Mouse (Mus musculus) liver, adult 2 months (tissue): Measurements from ENCODE around the gene Gm20908. TPM values are rescaled to one million over a fixed set of nuclear protein-coding genes. Genes with fewer than 3 reads are reported as not detected.
"Not testable (repeated sequence)": the region's sequence is repeated elsewhere in the genome, so short reads cannot be mapped to it uniquely, and the experiment has no call there.

Source experiments
- DNase-seq: peaks from one replicate; pipeline ENCODE4 v3.0.0-alpha.2; 2011; ENCODE audit warnings: low read depth, low spot score; ENCODE audit errors: extremely low read depth
- H3K27ac ChIP-seq: fragments of 200-500 bp; replicated peaks from 2 replicates; pipeline ENCODE4 v1.5.1; 2012; ENCODE audit warnings: low read depth, mild to moderate bottlenecking, control low read depth, inconsistent platforms, low read length; ENCODE audit not compliant: insufficient read depth
- H3K27me3 ChIP-seq: fragments of 200-500 bp; 2 replicates; pipeline ENCODE4 v1.6.1; 2012; ENCODE audit warnings: mild to moderate bottlenecking, moderate library complexity, low read length, inconsistent platforms; ENCODE audit not compliant: control insufficient read depth, insufficient read depth
- H3K36me3 ChIP-seq: fragments of 200-500 bp; 2 replicates; pipeline ENCODE4 v1.6.1; 2012; ENCODE audit warnings: low read length, inconsistent platforms; ENCODE audit not compliant: control insufficient read depth, insufficient read depth
- H3K4me1 ChIP-seq: fragments of 200-500 bp; 2 replicates; pipeline ENCODE4 v1.6.1; 2011; ENCODE audit warnings: low read length; ENCODE audit not compliant: control insufficient read depth, insufficient read depth
- H3K4me3 ChIP-seq: fragments of 200-500 bp; 2 replicates; pipeline ENCODE4 v1.5.1; 2011; ENCODE audit warnings: low read depth, mild to moderate bottlenecking, control low read depth, low read length, moderate library complexity; ENCODE audit not compliant: insufficient read depth
- H3K79me2 ChIP-seq: fragments of 200-500 bp; 2 replicates; pipeline ENCODE4 v1.6.1; 2012; ENCODE audit warnings: inconsistent platforms, mild to moderate bottlenecking, low read length, moderate library complexity; ENCODE audit not compliant: control insufficient read depth, insufficient read depth
- H3K9ac ChIP-seq: fragments of 200-500 bp; 2 replicates; pipeline ENCODE4 v1.6.1; 2012; ENCODE audit warnings: low read depth, mild to moderate bottlenecking, control low read depth, inconsistent platforms, low read length
- WGBS: fragments of 180-500 bp; shearing (Covaris S2); methylation state at CpG from one replicate; pipeline ENCODE4 v1.1.7; 2018; 5-methylcytosine and 5-hydroxymethylcytosine counted together
- polyA plus RNA-seq: library from polyadenylated mRNA; depleted of rRNA; stranded (reverse); fragments of >200 nt; gene quantifications from 2 replicates; pipeline ENCODE4 v1.2.3, GENCODE M21; 2012; rRNA removed
- total RNA-seq: library from RNA; depleted of rRNA; stranded (reverse); fragments of >200 nt; gene quantifications from 2 replicates; pipeline ENCODE4 v1.2.3, GENCODE M21; 2014; rRNA removed

The Gm20908 gene
- total RNA-seq: not detected in 2 replicates
- not detected in 2 replicates for polyA plus RNA-seq

DNA sequence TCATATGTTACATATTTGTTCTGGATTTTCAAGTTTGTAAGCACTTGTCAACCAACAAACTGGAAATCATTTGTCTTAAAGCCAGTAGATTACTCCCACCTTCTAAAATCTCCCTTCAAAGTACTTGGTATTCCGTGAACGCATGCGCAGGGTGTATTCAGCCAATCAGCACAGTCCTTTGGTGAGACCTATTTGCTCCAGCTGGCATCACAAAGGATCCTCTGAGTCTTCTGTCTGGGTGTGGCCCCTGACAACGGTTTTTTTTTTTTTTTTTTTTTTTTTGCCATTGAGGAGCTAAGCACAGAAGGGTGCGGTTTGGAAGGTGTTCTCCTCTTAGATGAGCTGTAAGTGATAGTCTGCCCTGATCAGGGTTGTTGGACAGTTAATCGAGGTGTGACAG, at the start of gene Gm20908:
Gene Gm20908, plus strand, starts transcription at position 301 of the 400 bp plus-strand sequence.
- not testable (repeated sequence) for H3K36me3 ChIP-seq, H3K79me2 ChIP-seq, DNase-seq, H3K4me3 ChIP-seq, H3K4me1 ChIP-seq, H3K27me3 ChIP-seq, H3K9ac ChIP-seq, H3K27ac ChIP-seq
- no CpG with 5 or more reads among the region's 6 CpGs for WGBS
